Mouse (Mus musculus): ENCODE data around the gene Lrrc28.

DNA sequence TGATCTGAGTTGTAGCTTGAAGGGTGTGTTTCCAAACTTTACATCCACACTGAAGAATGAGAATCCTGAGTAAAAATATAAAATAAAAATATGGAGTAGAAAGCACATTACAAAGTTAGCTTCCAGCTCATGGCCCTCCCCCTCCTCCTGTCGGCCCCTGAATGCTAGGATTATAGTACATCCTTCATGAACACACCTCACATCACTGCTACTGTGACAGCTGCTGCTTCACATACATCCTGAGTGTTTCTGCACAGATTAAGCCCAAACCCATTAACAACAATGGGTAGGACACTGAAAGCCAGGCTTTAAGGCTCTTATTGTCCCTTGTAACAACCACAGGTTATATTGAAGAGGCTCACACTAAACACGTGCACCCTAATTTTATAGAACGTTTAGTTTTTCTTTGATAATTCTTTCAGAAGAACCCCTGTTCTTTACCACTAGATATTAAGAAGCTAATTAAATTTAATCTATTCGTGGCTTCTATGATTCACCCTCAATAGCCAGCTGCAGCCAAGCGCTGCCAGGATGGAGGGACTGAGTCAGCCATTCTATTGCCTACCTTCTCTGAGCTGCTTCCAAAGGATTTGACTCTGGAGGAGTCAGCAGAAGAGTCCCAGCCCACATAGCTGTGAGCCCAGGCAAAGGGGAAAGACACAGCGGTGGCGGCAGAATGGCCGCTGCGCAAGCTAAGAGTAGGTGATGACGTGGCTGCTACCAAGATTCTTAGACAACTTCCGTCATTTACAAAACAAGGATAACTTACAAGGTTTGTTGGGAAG is 108.3 kb downstream of the Lrrc28 start:
- TF ChIP-seq EP300 (IDR thresholded peaks at IDR 0.05; ENCODE audit: low read depth) (no peak), CTCF (IDR thresholded peaks at IDR 0.05; ENCODE audit: low read depth) (no peak)

All from liver, embryonic 14.5 days (tissue).